Mouse (Mus musculus) thymus, adult 2 months (tissue): ENCODE results near the gene Esr1.

Source experiments
- CTCF ChIP-seq: fragments of 200-500 bp; IDR thresholded peaks from 2 replicates; pipeline ENCODE4 v1.5.1; 2012; ENCODE audit warnings: mild to moderate bottlenecking, control low read depth, low read length, moderate library complexity, borderline replicate concordance; ENCODE audit not compliant: control insufficient read depth, poor library complexity, insufficient read depth; ENCODE audit errors: extremely low read depth
- POLR2A ChIP-seq: fragments of 200-500 bp; IDR thresholded peaks from 2 replicates; pipeline ENCODE4 v1.6.1; 2012; ENCODE audit warnings: mild to moderate bottlenecking, low read length, control low read depth, moderate library complexity; ENCODE audit not compliant: control insufficient read depth, poor library complexity, insufficient read depth; ENCODE audit errors: extremely low read depth

GRCm38 (mm10) chr10:4635740-4636139 lies 24.3 kb downstream of the Esr1 start:
- no peak for TF ChIP-seq POLR2A
- no peak for TF ChIP-seq CTCF
